Mouse (Mus musculus) lung, postnatal 0 days (tissue): ENCODE results near the gene Sf3b6. TPM values are rescaled to one million over a fixed set of nuclear protein-coding genes. Genes with fewer than 3 reads are reported as not detected.
"Not testable (repeated sequence)": the region's sequence is repeated elsewhere in the genome, so short reads cannot be mapped to it uniquely, and the experiment has no call there.

Source experiments
- ATAC-seq: fragments of 200-750 bp; cut with Nextera tagmentation; 2 replicates; pipeline ENCODE4 v1.8.0; 2017; ENCODE audit warnings: moderate library complexity
- DNase-seq: peaks from one replicate; pipeline ENCODE4 v3.0.0-alpha.2; 2016; ENCODE audit warnings: low spot score
- H3K27ac ChIP-seq: fragments of 300-500 bp; sonication (generic); 2 replicates; pipeline ENCODE4 v1.5.1; 2014; ENCODE audit warnings: antibody characterized with exemption, mild to moderate bottlenecking, low read length, mixed read lengths
- H3K27me3 ChIP-seq: fragments of 300-500 bp; sonication (generic); replicated peaks from 2 replicates; pipeline ENCODE4 v1.6.1; 2014; ENCODE audit warnings: low read length, mixed read lengths; ENCODE audit not compliant: insufficient read depth
- H3K36me3 ChIP-seq: fragments of 300-500 bp; sonication (generic); 2 replicates; pipeline ENCODE4 v1.6.1; 2014; ENCODE audit warnings: low read length, mixed read lengths; ENCODE audit not compliant: insufficient read depth
- H3K4me1 ChIP-seq: fragments of 300-500 bp; sonication (generic); 2 replicates; pipeline ENCODE4 v1.6.1; 2014; ENCODE audit warnings: antibody characterized with exemption, low read depth, low read length, mixed read lengths; ENCODE audit not compliant: insufficient read depth
- H3K4me2 ChIP-seq: fragments of 300-500 bp; sonication (generic); replicated peaks from 2 replicates; pipeline ENCODE4 v1.6.1; 2014; ENCODE audit warnings: low read depth, mild to moderate bottlenecking, low read length, moderate library complexity, mixed read lengths
- H3K4me3 ChIP-seq: fragments of 300-500 bp; sonication (generic); 2 replicates; pipeline ENCODE4 v1.5.1; 2014; ENCODE audit warnings: low read depth, low read length
- H3K9ac ChIP-seq: fragments of 300-500 bp; sonication (generic); replicated peaks from 2 replicates; pipeline ENCODE4 v1.6.1; 2014; ENCODE audit warnings: low read depth, mild to moderate bottlenecking
- H3K9me3 ChIP-seq: fragments of 300-500 bp; sonication (generic); 2 replicates; pipeline ENCODE4 v1.6.1; 2016; ENCODE audit warnings: low read length, mixed read lengths
- CTCF ChIP-seq: IDR thresholded peaks from 2 replicates; pipeline ENCODE4 v1.5.1; 2016; ENCODE audit warnings: antibody characterized with exemption, mild to moderate bottlenecking
- EP300 ChIP-seq: IDR thresholded peaks from 2 replicates; pipeline ENCODE4 v1.6.1; 2016; ENCODE audit warnings: antibody characterized with exemption, mild to moderate bottlenecking, control low read depth
- WGBS: fragments of 180-500 bp; shearing (Covaris S2); extraction: QIAGEN DNeasy Blood & Tissue Kit; methylation state at CpG from one replicate; pipeline ENCODE4 v1.1.7; 2014; 5-methylcytosine and 5-hydroxymethylcytosine counted together
- polyA plus RNA-seq: library from polyadenylated mRNA; unstranded; fragments of >200 nt; fragmentation: Nextera tagmentation; extraction: Ambion mirVana; gene quantifications from 2 replicates; pipeline ENCODE4 v1.2.1, GENCODE M21; 2015

The Sf3b6 gene
- polyA plus RNA-seq, 1 experiment from 2014 or later = 204 TPM

DNA sequence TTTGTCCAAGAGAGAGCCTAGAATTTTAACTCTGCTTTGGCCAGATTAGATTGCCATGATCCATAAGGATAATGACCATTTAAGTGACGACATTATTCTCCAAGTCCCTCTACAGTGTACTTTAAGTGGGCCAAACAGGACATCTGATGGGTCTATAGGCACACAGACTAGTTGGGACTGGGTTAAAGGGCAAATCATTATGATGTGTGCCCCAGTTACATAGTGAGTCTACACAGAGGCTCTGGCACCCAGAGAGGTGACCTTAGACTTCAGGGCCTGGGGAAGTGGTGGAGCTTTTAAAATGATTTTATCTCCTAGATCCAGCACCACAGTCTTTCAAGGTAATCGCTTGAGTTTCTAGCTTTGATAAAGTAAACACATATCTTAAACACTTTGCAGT, 37.1 kb upstream of the Sf3b6 start:
- Histone ChIP-seq H3K4me1 (no peaks in the 10 kb centered on the region), H3K36me3 (no peaks in the 10 kb centered on the region), H3K27ac (no peak overlapping the region), H3K9ac (no peak overlapping the region), H3K4me2 (no peak overlapping the region), H3K4me3 (no peak overlapping the region), H3K27me3 (no peaks in the 10 kb centered on the region), H3K9me3 (no peaks in the 10 kb centered on the region)
- no peak for TF ChIP-seq EP300
- TF ChIP-seq CTCF = no peak
- 50% methylated on average over 2 of the region's 2 CpGs for WGBS
- DNase-seq (no peak), ATAC-seq (no peak)

- 83% methylated on average over 1 of the region's 1 CpGs for WGBS
Observed at GRCm38 (mm10) chr12:4781270-4781669, 36.1 kb upstream of the Sf3b6 start.

GRCm38 (mm10) chr12:4781725-4782404, 35.5 kb upstream of the Sf3b6 start:
- WGBS = 85% methylated on average over 9 of the region's 9 CpGs

More at GRCm38 (mm10) chr12:4781270-4781669, 36.1 kb upstream of the Sf3b6 start:
- DNase-seq (no peak), ATAC-seq (no peak)
- H3K9me3 ChIP-seq = no peaks in the 10 kb centered on the region
- H3K27me3 ChIP-seq = no peaks in the 10 kb centered on the region
- no peak overlapping the region for H3K4me2 ChIP-seq
- H3K9ac ChIP-seq = no peak overlapping the region
- no peaks in the 10 kb centered on the region for H3K4me1 ChIP-seq
- H3K4me3 ChIP-seq = no peak overlapping the region
- H3K36me3 ChIP-seq = no peaks in the 10 kb centered on the region
- no peak for TF ChIP-seq EP300
- TF ChIP-seq CTCF = no peak
- no peak overlapping the region for H3K27ac ChIP-seq

GRCm38 (mm10) chr12:4783598-4783997, 33.7 kb upstream of the Sf3b6 start:
- DNase-seq = no peak
- H3K9ac ChIP-seq = no peak overlapping the region
- H3K27me3 ChIP-seq = no peaks in the 10 kb centered on the region
- no peak overlapping the region for H3K27ac ChIP-seq
- no peaks in the 10 kb centered on the region for H3K4me1 ChIP-seq
- no peak overlapping the region for H3K4me2 ChIP-seq
- no peak overlapping the region for H3K4me3 ChIP-seq
- TF ChIP-seq EP300 (no peak), CTCF (no peak)
- 39% methylated on average over 5 of the region's 5 CpGs for WGBS
- no peaks in the 10 kb centered on the region for H3K9me3 ChIP-seq
- ATAC-seq = no peak
- H3K36me3 ChIP-seq = no peaks in the 10 kb centered on the region

More at GRCm38 (mm10) chr12:4781725-4782404, 35.5 kb upstream of the Sf3b6 start:
- not testable (repeated sequence) for H3K9ac ChIP-seq, ATAC-seq, H3K9me3 ChIP-seq, DNase-seq, H3K4me3 ChIP-seq, H3K4me1 ChIP-seq, H3K4me2 ChIP-seq, H3K27me3 ChIP-seq, H3K36me3 ChIP-seq, H3K27ac ChIP-seq

- Histone ChIP-seq H3K27me3 (no peaks in the 10 kb centered on the region), H3K4me3 (no peak overlapping the region), H3K4me1 (no peaks in the 10 kb centered on the region), H3K9ac (no peak overlapping the region), H3K27ac (no peak overlapping the region), H3K9me3 (no peaks in the 10 kb centered on the region), H3K4me2 (no peak overlapping the region), H3K36me3 (no peaks in the 10 kb centered on the region)
- no peak for ATAC-seq
- DNase-seq = no peak
- WGBS = 73% methylated on average over 2 of the region's 2 CpGs
- TF ChIP-seq EP300 (no peak), CTCF (no peak)
Observed at GRCm38 (mm10) chr12:4784466-4784865, 32.9 kb upstream of the Sf3b6 start.

GRCm38 (mm10) chr12:4788128-4788527, 29.2 kb upstream of the Sf3b6 start:
- not testable (repeated sequence) for H3K9ac ChIP-seq, H3K4me2 ChIP-seq, H3K27me3 ChIP-seq, H3K27ac ChIP-seq, ATAC-seq, H3K36me3 ChIP-seq, H3K4me1 ChIP-seq, DNase-seq, H3K4me3 ChIP-seq, H3K9me3 ChIP-seq
- 96% methylated on average over 25 of the region's 25 CpGs for WGBS

DNA sequence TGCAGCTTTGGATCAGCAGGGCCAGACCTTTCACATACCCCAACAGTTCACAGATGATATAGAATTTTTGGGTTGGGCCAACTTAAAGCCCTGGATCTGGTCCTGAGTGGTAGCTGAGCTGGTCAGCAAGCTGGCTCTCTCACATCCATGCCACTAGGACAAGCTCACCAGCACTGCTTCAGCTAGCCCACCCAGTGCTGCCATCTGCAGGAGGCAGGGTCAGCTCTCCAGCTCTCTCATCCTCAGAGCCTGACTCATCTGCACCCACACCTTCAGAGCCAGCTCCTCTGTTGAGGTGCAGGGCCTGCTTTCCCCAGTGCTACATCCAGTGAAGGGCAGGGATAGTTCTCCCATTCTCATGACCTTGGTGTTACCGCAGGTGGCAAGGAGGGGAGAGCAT, 23.6 kb upstream of the Sf3b6 start:
- no peaks in the 10 kb centered on the region for H3K36me3 ChIP-seq
- H3K4me2 ChIP-seq = no peak overlapping the region
- H3K27me3 ChIP-seq = no peaks in the 10 kb centered on the region
- H3K4me1 ChIP-seq = no peaks in the 10 kb centered on the region
- no peak overlapping the region for H3K27ac ChIP-seq
- ATAC-seq = 0 out of 2 replicates have a peak, but pooled peaks have one; percentile 44
- DNase-seq = peak; percentile 6
- no peak overlapping the region for H3K9ac ChIP-seq
- no peaks in the 10 kb centered on the region for H3K9me3 ChIP-seq
- 80% methylated on average over 1 of the region's 1 CpGs for WGBS
- no peak overlapping the region for H3K4me3 ChIP-seq
- TF ChIP-seq EP300 (no peak), CTCF (peak; percentile 56)

DNA sequence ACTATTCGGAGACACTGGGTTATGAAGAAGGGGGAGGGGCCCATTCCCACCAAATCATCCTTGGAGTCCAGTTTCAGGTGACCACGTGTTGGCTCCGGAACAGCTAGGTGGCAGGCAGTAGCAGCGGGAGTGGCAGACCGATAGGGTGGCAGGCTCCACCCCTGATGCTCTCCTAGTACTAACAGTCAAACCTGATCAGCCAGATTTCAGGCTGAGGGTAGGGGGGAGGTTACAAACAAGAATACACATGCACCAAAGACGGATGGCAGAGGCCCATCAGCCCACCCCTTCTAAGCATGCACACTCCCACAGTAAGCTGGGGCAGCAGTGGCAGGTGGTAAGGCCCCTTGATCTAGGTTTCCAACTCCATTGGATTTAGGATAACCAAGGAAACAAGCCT, 19.9 kb upstream of the Sf3b6 start:
- not testable (repeated sequence) for H3K36me3 ChIP-seq, H3K27ac ChIP-seq, DNase-seq, H3K27me3 ChIP-seq, H3K4me2 ChIP-seq, H3K4me1 ChIP-seq, ATAC-seq, H3K9ac ChIP-seq, H3K4me3 ChIP-seq, H3K9me3 ChIP-seq
- WGBS = 57% methylated on average over 6 of the region's 6 CpGs
